9 mouse cellular contexts compared by ENCODE assay signal in genomic region chr11:49931853-49932252, GRCm38 (mm10). TPM values are rescaled to one million over a fixed set of nuclear protein-coding genes. Genes with fewer than 3 reads are reported as not detected.
DNase-seq lines count a peak whose midpoint lies in the region; ATAC-seq lines count a peak whose summit lies in the region.
"Had no signal": no experiment of that assay in that cellular context is flagged by ENCODE, and none has a peak within 500 bp of the region (broad histone marks: within the 10 kb centered on the region; RNA-seq: fewer than 3 reads in every experiment).

No protein-coding gene starts in this region.

- peaks cover 14% of the 10 kb centered on the region for H3K4me1 ChIP-seq in heart, embryonic 15.5 days (replicated peaks)
- peaks cover 56% of the 10 kb centered on the region for H3K4me1 ChIP-seq in hindbrain, embryonic 10.5 days (replicated peaks)
- peaks cover 18% of the 10 kb centered on the region for H3K4me1 ChIP-seq in midbrain, embryonic 14.5 days (ENCODE audit: control insufficient read depth, insufficient read depth, low read length)

- DNase-seq in heart, adult 9 months (ENCODE audit: low spot score in 2 of 2), result no peak
- DNase-seq in adrenal gland, postnatal 36 days, result peak; percentile 30 to 43
- DNase-seq in hindbrain, embryonic 10.5 days (ENCODE audit: low spot score), result peak; percentile 51
- DNase-seq in midbrain, embryonic 14.5 days, result peak; percentile 32
- no peak for DNase-seq in ovary, postnatal 36 days (ENCODE audit: low spot score)
- DNase-seq in layer of hippocampus, postnatal 14 days (ENCODE audit: low spot score in 2 of 2), result no peak
- no peak for DNase-seq in gastrocnemius, postnatal 36 days

- intact Hi-C loops in gastrocnemius, postnatal 36 days (cut with DNase I), result no loop called here

- no peak overlapping the region for H3K4me2 ChIP-seq in heart, embryonic 15.5 days
- H3K4me2 ChIP-seq in midbrain, embryonic 14.5 days (ENCODE audit: low read length), result no peak overlapping the region
- H3K4me2 ChIP-seq: limb, embryonic 13.5 days had no signal

- H3K4me3 ChIP-seq in heart, embryonic 15.5 days, result no peak overlapping the region
- H3K4me3 ChIP-seq in hindbrain, embryonic 10.5 days, result no peak overlapping the region
- no peak overlapping the region for H3K4me3 ChIP-seq in midbrain, embryonic 14.5 days (replicated peaks; ENCODE audit: low read depth, low read length)
- H3K4me3 ChIP-seq: limb, embryonic 13.5 days had no signal

- peaks cover 24% of the 10 kb centered on the region for H3K27me3 ChIP-seq in heart, embryonic 15.5 days
- H3K27me3 ChIP-seq in hindbrain, embryonic 10.5 days (ENCODE audit: insufficient read depth, poor library complexity, severe bottlenecking), result no peaks in the 10 kb centered on the region
- H3K27me3 ChIP-seq in midbrain, embryonic 14.5 days (ENCODE audit: control insufficient read depth, insufficient read depth, low read length), result no peaks in the 10 kb centered on the region

- no peaks in the 10 kb centered on the region for H3K36me3 ChIP-seq in heart, embryonic 15.5 days
- H3K36me3 ChIP-seq in hindbrain, embryonic 10.5 days, result no peaks in the 10 kb centered on the region
- H3K36me3 ChIP-seq in midbrain, embryonic 14.5 days (ENCODE audit: control insufficient read depth, insufficient read depth, low read length), result no peaks in the 10 kb centered on the region
- H3K36me3 ChIP-seq: limb, embryonic 13.5 days had no signal

- no peak overlapping the region for H3K27ac ChIP-seq in heart, embryonic 15.5 days
- H3K27ac ChIP-seq in hindbrain, embryonic 10.5 days, result peak overlapping the region; percentile 71
- no peak overlapping the region for H3K27ac ChIP-seq in midbrain, embryonic 14.5 days (replicated peaks; ENCODE audit: low read depth, low read length)
- H3K27ac ChIP-seq: limb, embryonic 13.5 days had no signal

- H3K9me3 ChIP-seq in heart, embryonic 15.5 days (replicated peaks), result no peaks in the 10 kb centered on the region
- no peaks in the 10 kb centered on the region for H3K9me3 ChIP-seq in hindbrain, embryonic 10.5 days
- no peaks in the 10 kb centered on the region for H3K9me3 ChIP-seq in midbrain, embryonic 14.5 days (ENCODE audit: control insufficient read depth, low read length)
- H3K9me3 ChIP-seq: limb, embryonic 13.5 days had no signal

- 9% methylated on average over 7 of the region's 7 CpGs for WGBS in heart, embryonic 15.5 days
- WGBS in hindbrain, embryonic 10.5 days, result 32% methylated on average over 7 of the region's 7 CpGs
- 30% methylated on average over 7 of the region's 7 CpGs for WGBS in midbrain, embryonic 14.5 days

- no peak overlapping the region for H3K9ac ChIP-seq in heart, embryonic 15.5 days
- no peak overlapping the region for H3K9ac ChIP-seq in midbrain, embryonic 14.5 days (replicated peaks; ENCODE audit: low read length)
- H3K9ac ChIP-seq: limb, embryonic 13.5 days had no signal

- ATAC-seq in heart, embryonic 15.5 days (replicated peaks; ENCODE audit: insufficient number of reproducible peaks, insufficient read depth, low FRiP score, low read depth), result peak; percentile 71
- ATAC-seq in midbrain, embryonic 14.5 days (ENCODE audit: low FRiP score, low TSS enrichment), result no peak

RNA-seq across cellular contexts. Expression of gene Rasgef1c, which starts 30.2 kb away (rescaled TPM):
- 0.05 and 0.28 TPM in 2 replicates for polyA plus RNA-seq in heart, embryonic 15.5 days (2015; fragmentation: Nextera tagmentation; extraction: Ambion mirVana)
- total RNA-seq in adrenal gland, postnatal 36 days (2021), result under 1 TPM; 0.70 to 0.72 TPM
- 1.5 and 3.7 TPM in 2 replicates for polyA plus RNA-seq in hindbrain, embryonic 10.5 days (2016; fragmentation: Nextera tagmentation; extraction: Ambion mirVana)
- 24.9 and 36.2 TPM in 2 replicates for polyA plus RNA-seq in midbrain, embryonic 14.5 days (2014; fragmentation: Nextera tagmentation; extraction: Ambion mirVana)
- total RNA-seq in layer of hippocampus, postnatal 14 days (2021), result 1 to 10 TPM; 2.8 TPM
- under 1 TPM; 0.26 to 0.44 TPM for total RNA-seq in gastrocnemius, postnatal 36 days (2021)

Comparison
In these comparisons a context has a peak if more than half of its experiments do, and no peak if none do; other contexts are left out.
1. DNase-seq: peak in adrenal gland, postnatal 36 days (2 of 2), hindbrain, embryonic 10.5 days (single experiment) and midbrain, embryonic 14.5 days (single experiment); none in heart, adult 9 months (0 of 2), ovary, postnatal 36 days (single experiment), layer of hippocampus, postnatal 14 days (0 of 2) and gastrocnemius, postnatal 36 days (0 of 2).